Mouse (Mus musculus) left cerebral cortex, postnatal 25 days (tissue): ENCODE measurements around the gene Gna14. TPM values are rescaled to one million over a fixed set of nuclear protein-coding genes. Genes with fewer than 3 reads are reported as not detected.

Experiments
- DNase-seq, 2 experiments: peaks; one replicate each; pipeline ENCODE4 v3.0.0; 2022; ENCODE audit warnings: low spot score in 2 of 2, mixed read lengths in 1 of 2
- intact Hi-C: fragments of 180-260 bp; cut with DNase I; formaldehyde crosslinking; loops from one replicate; pipeline ENCODE4 v1.15.1; 2025
- total RNA-seq, 2 experiments: library from RNA; stranded (reverse); gene quantifications; 2 replicates each; pipeline ENCODE4 v1.2.3; 2021

Gna14 gene
- total RNA-seq, 2 experiments from 2014 or later: 0.09 to 0.21 TPM

DNA sequence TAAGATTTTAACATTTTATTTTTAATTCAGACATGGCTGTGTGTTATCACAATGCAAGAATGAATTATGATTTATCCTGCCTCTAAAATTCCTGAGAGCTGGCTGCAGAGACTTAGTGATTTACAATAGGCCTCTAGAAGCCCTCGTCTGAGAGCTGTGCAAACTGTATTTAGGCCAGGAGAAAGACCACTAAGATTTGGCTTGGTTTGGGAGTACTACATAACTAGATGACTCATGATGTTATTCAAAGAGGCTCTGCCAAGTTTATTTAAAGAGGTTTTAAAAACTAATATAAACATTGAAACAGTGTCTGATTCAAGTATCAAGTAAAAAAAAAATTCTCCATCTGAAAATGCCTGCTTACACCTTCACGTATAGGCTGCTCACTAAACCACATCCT lies 123.0 kb downstream of the Gna14 start:
- no peak for DNase-seq
- intact Hi-C loops: loop anchor here (5.0 kb wide), 1 partner anchor 81 kb away; no protein-coding TSS in a partner anchor

GRCm38 (mm10) chr19:16559243-16559896 lies 123.8 kb downstream of the Gna14 start:
- intact Hi-C loops: loop anchor here (5.0 kb wide), 1 partner anchor 82 kb away; no protein-coding TSS in a partner anchor
- DNase-seq: no peak

GRCm38 (mm10) chr19:16562676-16563075 lies 127.1 kb downstream of the Gna14 start:
- DNase-seq: no peak
- intact Hi-C loops: no loop called here

DNA sequence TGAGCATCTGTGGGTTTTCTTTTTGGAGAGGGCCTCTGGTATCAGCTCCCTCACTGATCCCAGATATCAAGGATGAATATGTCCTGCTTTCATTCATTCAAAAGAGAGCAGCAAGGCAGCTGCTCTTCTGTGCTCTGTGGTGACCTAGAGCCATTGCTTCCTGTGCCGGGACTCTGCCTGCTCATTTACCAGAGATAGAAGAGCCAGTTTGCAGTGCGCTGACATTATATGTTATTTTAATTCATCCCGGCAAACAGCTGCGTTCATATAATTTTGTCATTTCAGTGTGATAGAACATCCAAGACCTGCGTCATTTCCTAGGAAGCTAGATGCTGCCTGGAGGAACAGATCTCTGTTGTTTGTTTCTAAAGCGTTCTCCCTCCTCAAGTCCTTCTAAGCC lies 141.2 kb downstream of the Gna14 start:
- intact Hi-C loops: no loop called here
- DNase-seq: peak in 1 of 2 experiments; percentile 16

- DNase-seq: no peak
- intact Hi-C loops: no loop called here
Observed at GRCm38 (mm10) chr19:16579656-16580260, 144.2 kb downstream of the Gna14 start.

- intact Hi-C loops: no loop called here
- DNase-seq: no peak
Observed at GRCm38 (mm10) chr19:16580501-16580900, 144.9 kb downstream of the Gna14 start.

- intact Hi-C loops: no loop called here
Observed at GRCm38 (mm10) chr19:16584546-16584945, 149.0 kb downstream of the Gna14 start.

GRCm38 (mm10) chr19:16585379-16585778 lies 149.8 kb downstream of the Gna14 start:
- intact Hi-C loops: no loop called here
- peak in 1 of 2 experiments; percentile 19 for DNase-seq

More at GRCm38 (mm10) chr19:16584546-16584945, 149.0 kb downstream of the Gna14 start:
- DNase-seq: no peak

DNA sequence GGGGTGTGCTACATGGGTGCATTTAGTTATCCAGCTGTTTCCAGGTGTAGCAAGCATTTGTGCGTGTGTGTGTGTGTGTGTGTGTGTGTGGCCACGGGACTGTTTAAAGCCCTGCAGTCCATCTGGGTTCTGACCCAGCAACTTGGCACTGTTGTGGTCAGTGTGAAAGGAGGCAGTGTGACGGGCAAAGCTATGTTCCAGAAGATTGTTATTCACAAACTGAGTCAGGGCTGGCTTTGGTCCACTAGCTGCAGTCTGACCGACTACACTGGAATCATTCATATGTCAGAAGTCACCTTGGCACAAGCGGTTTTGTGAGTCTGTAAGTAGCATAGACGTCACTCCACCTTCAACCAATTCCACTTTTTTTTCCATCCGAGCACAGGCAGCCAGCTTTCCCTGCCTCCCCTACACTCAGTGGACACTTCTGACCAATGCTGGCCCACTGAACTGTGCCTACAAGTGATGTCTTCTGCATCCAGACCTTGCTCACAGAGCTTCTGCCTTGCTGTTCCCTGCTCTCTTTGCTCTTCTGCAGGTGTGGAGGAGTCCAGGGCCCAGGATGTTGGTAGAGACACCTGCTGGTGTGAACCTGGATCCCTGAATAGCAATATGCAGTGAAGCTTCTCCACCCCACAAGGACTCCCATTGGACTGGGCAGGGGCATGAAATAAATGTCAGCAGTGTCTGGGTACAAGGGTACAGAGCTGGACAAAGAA lies 157.9 kb downstream of the Gna14 start:
- DNase-seq: peak in 1 of 2 experiments; percentile 12
- intact Hi-C loops: no loop called here

- intact Hi-C loops: no loop called here
- no peak for DNase-seq
Observed at GRCm38 (mm10) chr19:16593975-16594317, 158.4 kb downstream of the Gna14 start.

- intact Hi-C loops: loop anchor here (5.0 kb wide), 1 partner anchor 160 kb away; the partner anchor contains the start of gene Gna14
- DNase-seq: no peak
Observed at GRCm38 (mm10) chr19:16597216-16597615, 161.7 kb downstream of the Gna14 start.

DNA sequence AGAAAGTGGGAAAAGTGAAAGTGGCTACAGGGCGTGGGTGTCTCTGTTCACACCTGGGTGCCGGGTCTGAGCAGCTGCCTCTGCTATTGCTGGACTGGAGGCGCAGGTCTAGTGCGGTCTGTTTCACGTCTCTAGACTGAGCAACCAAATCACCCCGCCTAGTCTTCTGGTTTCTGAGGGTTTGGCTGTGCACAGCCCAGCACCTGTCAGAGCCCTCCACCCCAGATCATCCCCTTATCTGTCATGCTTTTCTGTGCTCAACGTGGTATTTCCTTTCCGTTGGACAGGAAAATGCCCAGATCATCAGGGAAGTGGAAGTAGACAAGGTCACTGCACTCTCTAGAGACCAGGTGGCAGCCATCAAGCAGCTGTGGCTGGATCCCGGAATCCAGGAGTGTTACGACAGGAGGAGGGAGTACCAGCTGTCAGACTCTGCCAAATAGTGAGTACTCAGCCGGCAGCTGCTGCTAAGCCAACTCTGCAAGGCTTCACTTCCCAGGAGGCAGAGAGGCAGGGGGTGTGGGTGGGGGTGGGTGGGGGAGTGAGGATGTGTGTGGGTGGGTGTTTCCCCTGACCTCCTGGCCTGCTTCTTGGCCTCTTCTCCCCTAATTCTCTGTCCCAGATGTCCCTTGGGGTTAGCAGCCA lies 163.2 kb downstream of the Gna14 start:
- intact Hi-C loops: loop anchor here (1.0 to 5.0 kb wide), 4 partner anchors 161 to 600 kb away; partner anchors contain the start of gene Gna14
- no peak for DNase-seq

GRCm38 (mm10) chr19:16599298-16599970 lies 163.9 kb downstream of the Gna14 start:
- intact Hi-C loops: loop anchor here (1.0 to 5.0 kb wide), 4 partner anchors 162 to 601 kb away; partner anchors contain the start of gene Gna14
- peak; percentile 85 to 87 for DNase-seq

DNA sequence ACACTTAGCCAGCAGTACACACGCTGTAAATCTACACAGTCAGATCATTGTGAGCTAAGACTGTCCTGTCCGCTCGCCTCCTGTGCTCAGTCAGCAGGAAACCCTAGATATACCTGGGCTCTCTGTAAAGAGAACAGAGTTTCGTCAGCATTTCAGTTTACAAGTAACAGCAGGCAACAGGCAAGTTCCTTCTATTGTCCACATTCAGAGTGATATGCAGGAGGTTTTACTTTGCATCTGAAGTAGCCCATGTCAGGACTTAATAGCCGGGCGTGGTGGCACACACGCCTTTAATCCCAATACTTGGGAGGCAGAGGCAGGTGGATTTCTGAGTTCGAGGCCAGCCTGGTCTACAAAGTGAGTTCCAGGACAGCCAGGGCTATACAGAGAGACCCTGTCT lies 166.5 kb downstream of the Gna14 start:
- no peak for DNase-seq
- intact Hi-C loops: no loop called here

- intact Hi-C loops: no loop called here
- DNase-seq: no peak
Observed at GRCm38 (mm10) chr19:16607634-16608033, 172.1 kb downstream of the Gna14 start.

DNA sequence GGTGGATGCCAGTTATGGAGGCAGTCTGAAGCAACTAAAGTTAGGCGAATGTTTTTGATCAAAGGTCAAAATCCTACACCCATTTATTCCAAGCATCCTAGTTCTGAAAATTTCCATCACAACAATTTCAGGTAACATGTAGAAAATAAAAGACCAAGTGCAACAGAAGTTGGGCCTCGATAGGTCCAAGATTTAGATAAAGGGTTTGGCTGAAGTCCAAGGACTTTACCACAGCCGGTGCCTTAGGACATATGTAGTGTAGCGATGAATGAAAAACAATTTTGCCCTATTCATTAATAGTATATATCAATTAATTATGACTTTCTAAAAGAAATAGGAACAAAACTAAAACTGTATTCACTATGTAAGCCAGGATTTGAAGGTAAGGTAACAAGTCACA lies 187.6 kb downstream of the Gna14 start:
- intact Hi-C loops: no loop called here
- no peak for DNase-seq

DNA sequence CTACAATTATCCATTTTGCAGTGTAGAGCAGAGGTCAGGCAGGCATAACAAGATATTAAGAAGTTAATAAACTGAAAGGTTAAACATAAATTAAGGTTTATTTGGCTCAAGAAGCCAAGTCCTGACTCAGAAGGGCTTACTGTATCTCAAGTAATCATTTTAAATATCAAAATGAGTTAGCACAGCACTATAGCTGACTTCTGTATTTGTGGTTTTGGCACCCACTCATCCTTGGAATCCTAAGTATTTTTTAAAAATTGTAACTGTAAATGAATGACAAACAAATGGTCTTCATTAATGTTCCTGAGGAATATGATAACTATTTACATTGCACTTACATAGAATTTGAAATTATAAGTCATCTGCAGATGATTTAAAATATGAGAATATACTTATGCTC lies 189.4 kb downstream of the Gna14 start:
- no peak for DNase-seq

DNA sequence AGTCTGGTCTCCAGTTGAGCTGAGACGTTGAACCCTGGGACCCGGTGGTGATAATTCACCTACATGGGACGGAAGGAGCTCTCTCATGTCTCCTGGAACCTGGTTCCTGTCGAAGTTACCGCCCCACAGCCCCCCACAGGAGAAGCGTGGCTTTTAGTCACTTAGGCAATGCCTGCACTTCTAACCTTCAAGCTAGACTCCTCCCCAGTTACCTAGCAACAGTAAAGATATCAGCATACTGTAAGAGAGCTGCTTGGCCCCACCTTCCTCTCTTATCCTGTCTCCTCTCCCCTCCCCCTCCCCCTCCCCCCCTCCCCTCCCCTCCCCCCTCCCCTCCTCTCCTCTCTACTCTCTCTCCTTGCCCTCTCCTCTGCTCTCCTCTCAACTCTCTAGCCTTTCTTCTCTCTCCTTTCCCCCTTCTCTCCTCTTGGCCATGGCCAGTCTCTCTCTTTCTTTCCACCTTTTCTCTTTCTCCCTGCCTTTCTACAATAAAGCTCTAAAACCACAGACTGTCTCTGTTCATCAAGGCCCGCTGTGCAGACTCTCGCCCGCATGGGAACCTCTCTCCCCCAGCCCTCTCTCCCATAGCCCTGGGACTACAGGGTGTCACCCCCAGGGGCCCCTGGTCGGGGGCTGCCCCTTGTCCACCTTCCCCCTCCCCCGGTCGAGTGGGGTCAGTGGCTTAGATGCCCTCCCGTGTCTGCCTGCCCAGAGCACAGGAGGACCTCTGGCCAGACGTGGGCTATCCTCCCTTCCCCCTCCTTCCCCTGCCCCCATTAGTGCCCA lies 190.2 kb downstream of the Gna14 start:
- intact Hi-C loops: no loop called here

More for the DNA sequence above, 189.4 kb downstream of the Gna14 start:
- intact Hi-C loops: no loop called here

More for the DNA sequence above, 190.2 kb downstream of the Gna14 start:
- DNase-seq: no peak
